Mouse (Mus musculus): ENCODE results near the gene Trabd2b. TPM values are rescaled to one million over a fixed set of nuclear protein-coding genes. Genes with fewer than 3 reads are reported as not detected.

Trabd2b gene
- polyA plus RNA-seq (2012; rRNA removed): 6.7 and 7.8 TPM in 2 replicates

GRCm38 (mm10) chr4:114406355-114407101 is at the start of gene Trabd2b:
Gene Trabd2b (plus strand): TSS chr4:114406724.
- peak within 1 kb of the TSS; percentile 55 for H3K4me3 ChIP-seq (replicated peaks; ENCODE audit: extremely low read depth, low read depth, low read length)
- WGBS: 2% methylated on average over 58 of the region's 61 CpGs
- no peak for TF ChIP-seq CTCF (IDR thresholded peaks at IDR 0.05; ENCODE audit: insufficient read depth, low read length)
- TF ChIP-seq POLR2A (IDR thresholded peaks at IDR 0.05; ENCODE audit: borderline replicate concordance, extremely low read depth, low read depth, low read length): no peak
- no peaks in the 10 kb centered on the region for H3K4me1 ChIP-seq (ENCODE audit: control insufficient read depth, insufficient read depth, low read length)
- peak; percentile 8 for DNase-seq

GRCm38 (mm10) chr4:114357420-114357819 is 49.1 kb upstream of the Trabd2b start:
- TF ChIP-seq CTCF (IDR thresholded peaks at IDR 0.05; ENCODE audit: insufficient read depth, low read length) (no peak), POLR2A (IDR thresholded peaks at IDR 0.05; ENCODE audit: borderline replicate concordance, extremely low read depth, low read depth, low read length) (no peak)
- Histone ChIP-seq H3K4me3 (replicated peaks; ENCODE audit: extremely low read depth, low read depth, low read length) (no peak overlapping the region), H3K4me1 (ENCODE audit: control insufficient read depth, insufficient read depth, low read length) (no peaks in the 10 kb centered on the region)
- DNase-seq: no peak
- WGBS: 35% methylated on average over 4 of the region's 4 CpGs

DNA sequence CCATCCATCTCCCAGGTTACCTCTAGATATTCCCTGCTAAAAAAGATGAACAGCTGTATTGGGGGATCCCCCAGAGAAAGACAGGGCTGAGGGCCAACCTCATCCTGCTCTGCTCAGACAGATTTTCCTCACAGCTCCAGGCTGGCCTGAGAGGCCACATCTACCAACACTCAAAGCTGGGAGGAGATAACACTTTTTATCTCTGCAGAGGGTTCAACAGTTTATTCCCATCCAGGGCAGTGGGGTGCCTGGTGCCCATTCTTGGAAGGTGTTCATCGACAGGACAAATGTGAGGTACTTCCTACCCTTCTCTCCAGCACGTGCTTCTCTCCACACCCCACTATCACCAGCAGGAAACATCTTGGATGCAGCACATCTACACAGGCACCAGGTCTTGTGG is 47.6 kb upstream of the Trabd2b start:
- 43% methylated on average over 2 of the region's 2 CpGs for WGBS
- no peak overlapping the region for H3K4me3 ChIP-seq (replicated peaks; ENCODE audit: extremely low read depth, low read depth, low read length)
- no peak for DNase-seq
- H3K4me1 ChIP-seq (ENCODE audit: control insufficient read depth, insufficient read depth, low read length): no peaks in the 10 kb centered on the region
- TF ChIP-seq CTCF (IDR thresholded peaks at IDR 0.05; ENCODE audit: insufficient read depth, low read length) (no peak), POLR2A (IDR thresholded peaks at IDR 0.05; ENCODE audit: borderline replicate concordance, extremely low read depth, low read depth, low read length) (no peak)

DNA sequence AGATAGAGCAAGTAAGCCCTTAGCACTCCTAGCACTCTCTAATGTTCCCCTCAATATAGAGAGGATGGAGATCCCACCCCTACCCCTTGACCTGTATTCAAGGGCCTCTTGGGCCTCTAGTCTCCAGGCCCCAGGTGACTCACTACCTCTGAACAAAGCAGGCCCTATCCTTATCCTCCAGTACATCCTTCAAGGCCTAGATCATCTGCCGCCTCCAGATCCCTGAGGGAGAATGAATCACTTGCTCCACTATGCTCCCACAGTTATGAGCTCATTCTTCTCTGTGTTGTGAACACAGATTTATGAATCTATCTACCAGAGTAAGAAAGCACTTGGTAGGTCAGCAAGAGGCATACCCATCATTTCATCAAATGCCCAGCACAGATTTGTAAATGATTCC is 46.7 kb upstream of the Trabd2b start:
- 90% methylated on average over 1 of the region's 1 CpGs for WGBS
- DNase-seq: no peak
- no peak for TF ChIP-seq CTCF (IDR thresholded peaks at IDR 0.05; ENCODE audit: insufficient read depth, low read length)
- TF ChIP-seq POLR2A (IDR thresholded peaks at IDR 0.05; ENCODE audit: borderline replicate concordance, extremely low read depth, low read depth, low read length): no peak
- H3K4me3 ChIP-seq (replicated peaks; ENCODE audit: extremely low read depth, low read depth, low read length): no peak overlapping the region
- H3K4me1 ChIP-seq (ENCODE audit: control insufficient read depth, insufficient read depth, low read length): no peaks in the 10 kb centered on the region

- no peak for DNase-seq
- Histone ChIP-seq H3K4me1 (ENCODE audit: control insufficient read depth, insufficient read depth, low read length) (no peaks in the 10 kb centered on the region), H3K4me3 (replicated peaks; ENCODE audit: extremely low read depth, low read depth, low read length) (no peak overlapping the region)
- 85% methylated on average over 2 of the region's 2 CpGs for WGBS
- TF ChIP-seq POLR2A (IDR thresholded peaks at IDR 0.05; ENCODE audit: borderline replicate concordance, extremely low read depth, low read depth, low read length): no peak
- no peak for TF ChIP-seq CTCF (IDR thresholded peaks at IDR 0.05; ENCODE audit: insufficient read depth, low read length)
Observed at GRCm38 (mm10) chr4:114361336-114361735, 45.2 kb upstream of the Trabd2b start.

- WGBS: 58% methylated on average over 4 of the region's 4 CpGs
- Histone ChIP-seq H3K4me1 (ENCODE audit: control insufficient read depth, insufficient read depth, low read length) (no peaks in the 10 kb centered on the region), H3K4me3 (replicated peaks; ENCODE audit: extremely low read depth, low read depth, low read length) (no peak overlapping the region)
- TF ChIP-seq CTCF (IDR thresholded peaks at IDR 0.05; ENCODE audit: insufficient read depth, low read length) (no peak), POLR2A (IDR thresholded peaks at IDR 0.05; ENCODE audit: borderline replicate concordance, extremely low read depth, low read depth, low read length) (no peak)
- no peak for DNase-seq
Observed at GRCm38 (mm10) chr4:114365000-114365399, 41.5 kb upstream of the Trabd2b start.

DNA sequence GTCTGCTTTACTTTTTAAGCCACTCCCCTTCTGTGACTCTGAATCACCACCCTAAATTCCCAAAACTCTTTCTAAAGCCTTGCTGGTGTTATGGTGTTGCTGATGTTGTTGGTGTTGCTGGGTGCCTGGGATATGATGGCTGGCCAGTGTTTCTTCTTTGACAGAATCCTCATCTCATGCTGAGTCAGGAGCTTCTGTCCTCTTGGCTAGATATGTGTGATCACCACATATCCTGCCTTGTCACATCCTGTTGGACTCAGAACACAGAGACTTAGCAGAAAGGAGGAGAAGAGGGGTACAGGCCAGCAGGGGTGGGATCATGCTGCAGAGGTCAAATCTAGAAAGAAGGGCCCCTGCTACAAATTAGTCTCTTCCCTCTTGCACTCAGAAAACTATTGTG is 40.9 kb upstream of the Trabd2b start:
- H3K4me3 ChIP-seq (replicated peaks; ENCODE audit: extremely low read depth, low read depth, low read length): no peak overlapping the region
- DNase-seq: no peak
- H3K4me1 ChIP-seq (ENCODE audit: control insufficient read depth, insufficient read depth, low read length): no peaks in the 10 kb centered on the region
- TF ChIP-seq POLR2A (IDR thresholded peaks at IDR 0.05; ENCODE audit: borderline replicate concordance, extremely low read depth, low read depth, low read length) (no peak), CTCF (IDR thresholded peaks at IDR 0.05; ENCODE audit: insufficient read depth, low read length) (no peak)

- 57% methylated on average over 2 of the region's 2 CpGs for WGBS
- no peak overlapping the region for H3K4me3 ChIP-seq (replicated peaks; ENCODE audit: extremely low read depth, low read depth, low read length)
- no peak for DNase-seq
- TF ChIP-seq CTCF (IDR thresholded peaks at IDR 0.05; ENCODE audit: insufficient read depth, low read length) (no peak), POLR2A (IDR thresholded peaks at IDR 0.05; ENCODE audit: borderline replicate concordance, extremely low read depth, low read depth, low read length) (no peak)
- no peaks in the 10 kb centered on the region for H3K4me1 ChIP-seq (ENCODE audit: control insufficient read depth, insufficient read depth, low read length)
Observed at GRCm38 (mm10) chr4:114367005-114367404, 39.5 kb upstream of the Trabd2b start.

DNA sequence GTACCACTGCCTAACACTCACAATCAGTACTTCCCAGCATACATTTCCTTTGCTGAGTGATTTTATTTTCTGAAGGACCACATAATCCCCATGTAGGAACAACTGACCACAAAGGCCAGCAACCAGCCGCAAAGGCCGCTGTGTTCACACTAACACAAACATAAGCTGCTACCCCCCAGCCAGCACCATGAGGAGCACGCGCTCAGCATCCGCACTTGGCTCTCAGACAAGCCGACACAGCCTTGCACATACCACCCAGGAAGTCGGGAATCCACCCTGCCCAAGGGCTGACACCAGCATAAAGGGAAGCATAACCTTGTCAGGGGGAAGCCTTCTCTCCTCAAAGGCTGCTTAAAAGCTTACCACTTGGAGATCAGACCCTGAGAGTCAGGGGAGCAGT is 38.7 kb upstream of the Trabd2b start:
- H3K4me3 ChIP-seq (replicated peaks; ENCODE audit: extremely low read depth, low read depth, low read length): no peak overlapping the region
- no peak for DNase-seq
- no peaks in the 10 kb centered on the region for H3K4me1 ChIP-seq (ENCODE audit: control insufficient read depth, insufficient read depth, low read length)
- no peak for TF ChIP-seq CTCF (IDR thresholded peaks at IDR 0.05; ENCODE audit: insufficient read depth, low read length)
- TF ChIP-seq POLR2A (IDR thresholded peaks at IDR 0.05; ENCODE audit: borderline replicate concordance, extremely low read depth, low read depth, low read length): no peak
- WGBS: 39% methylated on average over 7 of the region's 7 CpGs

- no peak for DNase-seq
- 59% methylated on average over 2 of the region's 2 CpGs for WGBS
- no peaks in the 10 kb centered on the region for H3K4me1 ChIP-seq (ENCODE audit: control insufficient read depth, insufficient read depth, low read length)
- TF ChIP-seq CTCF (IDR thresholded peaks at IDR 0.05; ENCODE audit: insufficient read depth, low read length) (no peak), POLR2A (IDR thresholded peaks at IDR 0.05; ENCODE audit: borderline replicate concordance, extremely low read depth, low read depth, low read length) (no peak)
- no peak overlapping the region for H3K4me3 ChIP-seq (replicated peaks; ENCODE audit: extremely low read depth, low read depth, low read length)
Observed at GRCm38 (mm10) chr4:114369591-114369990, 36.9 kb upstream of the Trabd2b start.
